Mouse (Mus musculus) kidney, embryonic 14.5 days (tissue): ENCODE results near the gene Gbx1. TPM values are rescaled to one million over a fixed set of nuclear protein-coding genes. Genes with fewer than 3 reads are reported as not detected.
A peak's percentile ranks its signal among the peaks of the same experiment; 100 is the strongest.

Experiments used
- ATAC-seq: fragments of 200-750 bp; cut with Nextera tagmentation; 2 replicates; pipeline ENCODE4 v1.8.0; 2017; ENCODE audit warnings: moderate number of reproducible peaks, mild to moderate bottlenecking, moderate TSS enrichment, moderate library complexity; ENCODE audit not compliant: low FRiP score, low TSS enrichment
- H3K27ac ChIP-seq: fragments of 300-500 bp; sonication (generic); 2 replicates; pipeline ENCODE4 v1.5.1; 2014; ENCODE audit warnings: low read depth, mild to moderate bottlenecking, low read length, moderate library complexity, mixed read lengths
- H3K27me3 ChIP-seq: fragments of 300-500 bp; sonication (generic); 2 replicates; pipeline ENCODE4 v1.6.1; 2014; ENCODE audit warnings: mild to moderate bottlenecking, low read length; ENCODE audit not compliant: control insufficient read depth, insufficient read depth
- H3K36me3 ChIP-seq: fragments of 300-500 bp; sonication (generic); 2 replicates; pipeline ENCODE4 v1.6.1; 2014; ENCODE audit warnings: low read length, mixed read lengths; ENCODE audit not compliant: control insufficient read depth, insufficient read depth
- H3K4me1 ChIP-seq: fragments of 300-500 bp; sonication (generic); 2 replicates; pipeline ENCODE4 v1.6.1; 2014; ENCODE audit warnings: low read length, mixed read lengths; ENCODE audit not compliant: control insufficient read depth, insufficient read depth
- H3K4me2 ChIP-seq: fragments of 300-500 bp; sonication (generic); replicated peaks from 2 replicates; pipeline ENCODE4 v1.6.1; 2014; ENCODE audit warnings: low read depth, mild to moderate bottlenecking, low read length
- H3K4me3 ChIP-seq: fragments of 300-500 bp; sonication (generic); 2 replicates; pipeline ENCODE4 v1.5.1; 2014; ENCODE audit warnings: mild to moderate bottlenecking, low read length
- H3K9ac ChIP-seq: fragments of 300-500 bp; sonication (generic); 2 replicates; pipeline ENCODE4 v1.6.1; 2014; ENCODE audit warnings: low read depth, mild to moderate bottlenecking, low read length, moderate library complexity
- H3K9me3 ChIP-seq: fragments of 300-500 bp; sonication (generic); 2 replicates; pipeline ENCODE4 v1.6.1; 2016; ENCODE audit warnings: low read length; ENCODE audit not compliant: control insufficient read depth
- WGBS: fragments of 180-500 bp; shearing (Covaris S2); extraction: QIAGEN DNeasy Blood & Tissue Kit; methylation state at CpG from one replicate; pipeline ENCODE4 v1.1.7; 2014; 5-methylcytosine and 5-hydroxymethylcytosine counted together
- polyA plus RNA-seq: library from polyadenylated mRNA; unstranded; fragments of >200 nt; fragmentation: Nextera tagmentation; extraction: Ambion mirVana; gene quantifications from 2 replicates; pipeline ENCODE4 v1.2.1, GENCODE M21; 2014

Gbx1 gene
- polyA plus RNA-seq, 1 experiment from 2014 or later: 0.05 TPM

GRCm38 (mm10) chr5:24492546-24493285 lies 34.3 kb downstream of the Gbx1 start:
- H3K4me2 ChIP-seq: no peak overlapping the region
- H3K27me3 ChIP-seq: no peaks in the 10 kb centered on the region
- H3K9me3 ChIP-seq: no peaks in the 10 kb centered on the region
- H3K9ac ChIP-seq: no peak overlapping the region
- no peaks in the 10 kb centered on the region for H3K4me1 ChIP-seq
- 91% methylated on average over 16 of the region's 16 CpGs for WGBS
- H3K36me3 ChIP-seq: peaks cover 83% of the 10 kb centered on the region
- H3K4me3 ChIP-seq: no peak overlapping the region
- ATAC-seq: no peak
- H3K27ac ChIP-seq: no peak overlapping the region

GRCm38 (mm10) chr5:24490413-24490920 lies 36.5 kb downstream of the Gbx1 start:
- Histone ChIP-seq H3K27ac (no peak overlapping the region), H3K36me3 (peaks cover 86% of the 10 kb centered on the region), H3K9ac (no peak overlapping the region), H3K9me3 (no peaks in the 10 kb centered on the region), H3K4me3 (no peak overlapping the region), H3K4me1 (no peaks in the 10 kb centered on the region), H3K4me2 (no peak overlapping the region), H3K27me3 (no peaks in the 10 kb centered on the region)
- ATAC-seq: no peak
- 42% methylated on average over 14 of the region's 14 CpGs for WGBS

DNA sequence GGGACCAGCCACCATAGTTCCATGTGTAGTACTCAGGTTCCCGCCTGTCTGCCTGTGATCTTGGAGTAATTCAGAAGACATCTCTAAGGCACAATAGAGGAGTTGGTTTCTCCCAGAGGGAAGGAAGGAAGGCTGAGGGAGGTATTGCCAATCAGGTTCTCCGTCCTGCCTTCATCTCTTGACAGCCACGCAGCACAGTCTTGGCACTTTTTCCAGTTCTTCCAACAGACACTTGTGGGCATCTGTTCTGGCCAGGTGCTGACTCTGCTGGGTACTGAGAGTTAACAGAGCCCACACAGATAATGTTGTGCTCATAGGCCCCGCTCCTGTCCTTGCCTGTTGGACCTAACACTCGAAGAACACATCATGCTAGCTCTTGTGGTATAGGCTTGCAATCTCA lies 40.3 kb downstream of the Gbx1 start:
- peaks cover 7% of the 10 kb centered on the region; the same call in 1 of the 2 replicates for H3K4me1 ChIP-seq
- H3K27ac ChIP-seq: no peak overlapping the region
- 90% methylated on average over 5 of the region's 5 CpGs for WGBS
- no peak overlapping the region for H3K4me2 ChIP-seq
- H3K4me3 ChIP-seq: no peak overlapping the region
- no peak for ATAC-seq
- no peaks in the 10 kb centered on the region for H3K27me3 ChIP-seq
- H3K36me3 ChIP-seq: peaks cover 75% of the 10 kb centered on the region
- no peaks in the 10 kb centered on the region for H3K9me3 ChIP-seq
- no peak overlapping the region for H3K9ac ChIP-seq

DNA sequence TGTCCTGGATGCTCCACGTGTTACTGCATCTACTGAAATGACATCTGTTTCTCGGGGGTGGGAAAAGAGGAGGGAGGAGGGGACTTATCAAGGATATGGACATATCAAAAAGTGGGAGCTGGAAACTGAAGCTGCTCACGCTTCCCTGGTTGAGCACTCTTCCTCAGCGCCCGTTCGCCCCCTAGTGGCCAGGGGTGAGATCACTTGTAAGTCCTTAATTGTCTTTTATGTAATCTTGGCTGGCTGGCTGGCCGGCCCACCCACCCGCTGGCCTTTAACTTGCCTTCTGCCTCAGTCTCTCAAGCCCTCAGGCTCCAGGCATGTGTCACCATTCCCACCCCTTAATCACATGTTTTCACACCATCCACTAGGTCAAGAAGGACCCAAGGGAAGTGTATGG lies 40.9 kb downstream of the Gbx1 start:
- Histone ChIP-seq H3K36me3 (peaks cover 74% of the 10 kb centered on the region), H3K9ac (no peak overlapping the region), H3K9me3 (no peaks in the 10 kb centered on the region), H3K4me1 (peaks cover 7% of the 10 kb centered on the region; the same call in 1 of the 2 replicates), H3K4me3 (no peak overlapping the region), H3K27ac (no peak overlapping the region), H3K4me2 (no peak overlapping the region), H3K27me3 (no peaks in the 10 kb centered on the region)
- no peak for ATAC-seq
- 3% methylated on average over 8 of the region's 8 CpGs for WGBS

DNA sequence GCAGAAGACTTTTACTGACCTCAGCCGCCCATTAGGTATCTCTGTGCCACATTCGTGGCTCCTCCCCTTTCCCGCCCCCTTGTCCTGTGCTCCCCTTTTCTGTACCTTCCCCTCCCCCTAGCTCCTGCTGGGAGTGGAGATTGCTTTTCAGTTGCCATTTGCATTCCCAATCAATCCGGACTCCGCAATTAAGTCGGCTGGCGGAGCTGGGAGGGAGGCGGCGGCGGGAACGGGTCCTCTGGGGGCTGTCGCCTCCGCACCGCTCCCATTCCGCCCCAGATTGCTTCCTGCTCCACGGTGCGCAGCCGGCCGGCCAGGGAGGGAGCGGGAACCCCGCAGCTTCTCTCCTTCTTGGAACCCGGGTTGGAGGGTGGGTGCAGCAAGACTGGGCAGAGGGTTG lies 42.0 kb downstream of the Gbx1 start:
- Histone ChIP-seq H3K9ac (no peak overlapping the region; the same call in 1 of the 2 replicates), H3K4me2 (peak overlapping the region; percentile 31), H3K27me3 (no peaks in the 10 kb centered on the region), H3K36me3 (peaks cover 74% of the 10 kb centered on the region), H3K4me3 (peak overlapping the region; percentile 17; the same call in 1 of the 2 replicates), H3K27ac (no peak overlapping the region), H3K9me3 (no peaks in the 10 kb centered on the region), H3K4me1 (peaks cover 7% of the 10 kb centered on the region; the same call in 1 of the 2 replicates)
- ATAC-seq: no peak
- WGBS: 24% methylated on average over 22 of the region's 22 CpGs

GRCm38 (mm10) chr5:24483326-24483725 lies 43.7 kb downstream of the Gbx1 start:
- H3K9me3 ChIP-seq: no peaks in the 10 kb centered on the region
- peak overlapping the region; percentile 18; the same call in 1 of the 2 replicates for H3K9ac ChIP-seq
- 24% methylated on average over 11 of the region's 11 CpGs for WGBS
- H3K36me3 ChIP-seq: peaks cover 74% of the 10 kb centered on the region
- H3K4me1 ChIP-seq: peaks cover 7% of the 10 kb centered on the region; the same call in 1 of the 2 replicates
- no peak overlapping the region for H3K4me2 ChIP-seq
- ATAC-seq: peak; percentile 24
- peak overlapping the region; percentile 12; the same call in 1 of the 2 replicates for H3K27ac ChIP-seq
- no peak overlapping the region for H3K4me3 ChIP-seq
- no peaks in the 10 kb centered on the region for H3K27me3 ChIP-seq

DNA sequence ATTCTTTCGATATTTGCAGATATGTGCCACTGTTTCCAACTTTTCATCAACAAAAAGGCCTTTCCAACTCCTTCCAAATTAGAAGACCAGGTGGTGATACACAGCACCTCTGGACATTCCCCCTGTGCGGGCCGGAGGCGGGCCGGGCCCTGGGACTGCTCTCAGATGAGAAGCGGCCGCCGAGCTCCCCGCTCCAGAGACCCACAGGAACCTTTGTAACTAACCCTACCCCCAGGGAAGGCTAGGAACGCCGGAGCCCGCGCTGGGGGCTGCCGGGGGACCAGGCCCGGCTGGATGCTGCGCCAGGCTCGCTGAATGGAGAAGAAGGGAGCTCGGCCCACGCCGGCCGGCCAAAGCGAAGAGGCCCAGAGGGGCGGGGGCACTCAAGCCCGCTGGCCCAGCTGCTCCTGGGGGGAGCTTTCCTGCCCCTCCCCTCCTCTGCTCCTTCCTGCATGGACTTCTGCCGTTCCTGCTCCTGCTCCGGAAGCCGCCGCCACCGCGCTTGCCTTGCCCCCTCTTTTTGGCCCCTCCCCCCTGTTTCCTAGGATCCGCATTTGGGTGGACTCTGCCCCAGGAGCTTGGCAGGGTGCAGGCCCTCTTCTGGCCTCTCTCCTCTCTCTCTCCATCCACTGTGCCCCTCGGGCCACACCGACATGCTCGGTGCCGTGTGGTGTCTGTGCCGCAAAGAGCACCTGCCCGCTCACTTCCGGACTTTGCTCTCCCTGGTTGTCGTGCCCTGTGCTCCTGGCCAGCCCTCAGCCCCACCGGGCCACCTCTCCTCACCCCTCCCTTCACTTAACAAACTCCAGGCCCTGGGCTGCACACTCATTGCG lies 44.5 kb downstream of the Gbx1 start:
- H3K4me2 ChIP-seq: no peak overlapping the region
- WGBS: 60% methylated on average over 41 of the region's 41 CpGs
- peak overlapping the region; percentile 12 for H3K27ac ChIP-seq
- no peaks in the 10 kb centered on the region for H3K9me3 ChIP-seq
- no peak overlapping the region for H3K4me3 ChIP-seq
- H3K27me3 ChIP-seq: no peaks in the 10 kb centered on the region
- peaks cover 74% of the 10 kb centered on the region for H3K36me3 ChIP-seq
- H3K9ac ChIP-seq: no peak overlapping the region
- ATAC-seq: peak; percentile 41
- H3K4me1 ChIP-seq: peaks cover 7% of the 10 kb centered on the region; the same call in 1 of the 2 replicates

- H3K4me1 ChIP-seq: peaks cover 7% of the 10 kb centered on the region; the same call in 1 of the 2 replicates
- peak; percentile 40; the same call in 1 of the 2 replicates for ATAC-seq
- H3K9me3 ChIP-seq: no peaks in the 10 kb centered on the region
- WGBS: 8% methylated on average over 4 of the region's 4 CpGs
- no peak overlapping the region for H3K27ac ChIP-seq
- H3K4me2 ChIP-seq: no peak overlapping the region
- peaks cover 75% of the 10 kb centered on the region for H3K36me3 ChIP-seq
- 0 out of 2 replicates have a peak overlapping the region, but pooled peaks have one; percentile 8 for H3K9ac ChIP-seq
- H3K4me3 ChIP-seq: no peak overlapping the region
- H3K27me3 ChIP-seq: no peaks in the 10 kb centered on the region
Observed at GRCm38 (mm10) chr5:24481647-24482046, 45.4 kb downstream of the Gbx1 start.
